Mouse (Mus musculus): ENCODE measurements around the gene Pkhd1. TPM values are rescaled to one million over a fixed set of nuclear protein-coding genes. Genes with fewer than 3 reads are reported as not detected.

Gene Pkhd1
- polyA plus RNA-seq (2017; shearing (Covaris generic)): not detected

DNA sequence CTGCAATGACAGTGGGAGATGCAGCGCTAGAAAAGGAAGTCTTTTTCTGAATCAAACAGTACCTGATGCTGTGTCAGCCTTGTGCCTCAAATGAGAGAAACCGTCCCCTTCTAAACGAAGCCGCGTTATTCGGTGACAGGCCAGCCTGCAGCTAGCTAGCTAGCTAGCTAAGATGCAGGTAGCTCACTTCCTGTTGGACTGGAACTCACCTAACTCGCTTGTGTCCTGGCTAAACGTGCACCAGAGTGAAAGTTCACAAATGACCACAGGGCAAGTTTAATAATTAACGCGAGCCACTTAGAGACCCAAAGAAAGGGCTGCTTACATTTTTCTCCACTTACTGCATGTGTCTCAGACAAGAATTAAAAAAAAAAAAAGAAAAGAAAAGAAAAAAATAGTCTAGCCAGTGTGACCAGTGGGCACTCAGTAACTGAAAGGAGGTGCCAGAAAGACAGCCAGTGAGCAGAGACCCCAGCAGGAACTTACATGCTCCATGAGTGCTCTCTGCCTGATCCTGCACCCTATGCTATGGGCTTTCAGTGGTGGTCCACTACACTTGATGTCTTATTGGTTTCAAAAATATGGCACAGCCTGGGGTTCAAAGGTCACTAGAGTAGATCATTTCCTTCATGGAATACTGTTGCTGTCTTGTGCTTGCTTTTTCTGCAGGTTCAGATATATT lies at the start of gene Pkhd1:
Pkhd1 (minus strand) TSS at position 216 of the 682 bp plus-strand sequence.
- ATAC-seq: no peak

DNA sequence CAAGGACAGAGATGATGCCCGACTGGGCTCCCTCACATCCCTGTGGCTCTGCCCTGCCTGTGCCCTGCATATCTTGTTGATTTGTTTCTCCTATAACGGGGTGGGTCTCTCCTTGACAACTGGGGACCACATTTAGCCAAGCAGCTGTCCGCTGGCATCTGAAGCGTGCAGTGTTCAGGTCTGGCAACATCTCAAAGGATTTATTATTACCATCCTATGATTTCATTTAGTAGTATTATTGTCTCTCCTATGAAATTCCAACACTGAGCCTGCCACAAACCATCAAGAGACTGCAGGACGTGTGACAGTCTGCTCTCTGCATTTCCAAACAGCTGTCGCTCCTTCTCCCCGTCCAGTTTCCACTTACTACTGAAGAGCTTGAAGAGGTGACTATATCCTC lies 49.7 kb upstream of the Pkhd1 start:
- no peak for ATAC-seq

DNA sequence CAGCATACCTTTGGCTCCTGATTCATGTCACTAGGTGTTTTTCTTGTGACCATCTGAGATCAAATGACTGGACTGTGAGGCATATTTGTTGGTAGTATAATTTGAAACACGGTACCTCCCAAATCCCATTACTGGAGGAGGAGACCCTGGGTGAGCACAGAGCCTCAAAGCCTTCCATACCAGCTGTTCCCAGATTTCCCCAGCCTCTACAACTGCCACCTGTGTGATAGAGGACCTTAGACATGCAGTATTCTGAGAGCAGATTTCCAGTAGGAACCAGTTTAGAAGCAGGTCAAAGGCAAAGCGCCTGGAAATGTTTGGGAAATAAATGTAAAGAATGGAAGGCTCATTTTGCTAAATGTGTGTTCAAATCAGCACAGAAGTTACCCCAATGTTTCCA lies 48.4 kb upstream of the Pkhd1 start:
- ATAC-seq: no peak

DNA sequence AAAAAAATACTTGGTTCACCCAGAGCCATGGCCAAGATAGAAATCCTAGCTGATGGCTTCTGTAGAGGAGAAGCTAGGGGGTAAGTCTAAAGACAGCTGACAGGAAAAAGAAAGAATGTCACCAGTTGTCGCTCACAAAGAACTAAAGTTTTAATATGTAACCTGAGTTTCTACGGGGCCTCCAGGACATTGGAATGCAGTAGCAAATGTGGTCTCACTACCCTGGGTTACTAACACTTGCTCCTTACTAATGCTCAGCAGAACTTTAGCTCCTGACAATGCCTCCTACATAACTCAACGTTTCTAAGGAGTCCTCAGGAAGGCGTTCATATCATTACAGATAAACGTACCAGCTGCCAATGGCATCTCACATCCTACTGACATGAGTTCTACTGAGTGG lies 37.2 kb upstream of the Pkhd1 start:
- no peak for ATAC-seq

DNA sequence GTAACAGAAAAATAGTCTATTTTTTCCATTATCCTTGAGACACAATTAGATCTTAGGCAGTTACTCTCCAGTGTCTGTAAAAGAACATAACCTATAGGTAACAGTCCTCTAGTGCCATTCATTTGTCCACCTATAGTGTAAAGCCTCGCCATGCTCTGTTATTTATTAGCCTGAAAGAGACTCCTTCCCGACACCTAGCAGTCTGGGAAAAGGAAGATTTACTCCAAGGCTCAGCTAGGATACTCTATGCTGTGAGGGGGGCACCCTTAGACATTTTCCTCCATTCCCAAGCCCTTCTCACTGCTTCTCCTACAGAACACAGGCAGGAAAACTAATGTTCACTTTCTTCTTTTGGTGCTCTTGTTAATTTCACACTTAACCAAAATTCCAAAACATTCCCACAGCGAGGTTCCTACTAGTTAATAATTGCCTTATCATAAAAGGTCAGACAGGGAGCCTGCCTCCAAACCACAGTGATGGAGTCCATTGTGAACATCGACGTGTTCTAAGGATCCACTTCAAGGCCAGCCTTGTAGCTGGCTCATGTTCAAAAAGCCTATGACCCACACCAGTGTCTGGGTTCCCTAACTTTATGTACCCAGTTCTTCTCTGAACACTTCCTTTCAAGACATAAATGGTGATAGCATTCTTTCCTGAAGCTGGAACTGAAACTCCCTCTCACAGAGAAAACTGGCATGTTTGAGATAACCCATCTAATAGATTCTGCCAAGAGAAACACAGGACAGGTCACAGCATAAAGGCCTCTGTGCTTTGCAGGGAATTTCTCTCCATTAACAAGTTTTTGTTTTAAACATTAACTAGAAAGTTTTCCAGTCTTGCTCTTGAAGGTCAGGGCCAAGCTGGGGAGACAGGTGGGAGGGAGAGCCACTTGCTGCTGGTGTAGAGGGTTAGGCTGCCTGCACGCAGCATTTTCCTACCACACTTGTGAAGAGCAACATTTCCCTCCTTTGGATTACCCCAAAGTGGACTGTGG lies 35.9 kb upstream of the Pkhd1 start:
- no peak for ATAC-seq

DNA sequence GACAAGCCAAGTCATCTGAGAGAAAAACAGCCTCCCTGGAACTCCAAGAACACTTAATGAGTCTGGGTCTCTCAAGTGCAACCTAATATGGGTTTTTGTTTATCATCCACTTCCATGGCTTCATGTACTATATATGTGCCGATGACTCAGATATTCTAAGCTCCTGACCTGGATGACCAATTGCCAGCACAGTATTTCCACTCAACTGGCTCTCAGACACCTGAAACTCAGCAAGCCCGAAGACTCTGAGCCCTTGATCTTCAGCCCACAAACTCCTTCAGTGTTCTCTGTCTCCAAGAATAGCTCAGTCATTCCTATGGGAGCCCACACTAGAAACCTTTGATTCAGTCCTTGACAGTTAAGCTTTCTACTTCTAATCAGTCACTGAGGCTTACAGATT lies 17.0 kb upstream of the Pkhd1 start:
- ATAC-seq: no peak

DNA sequence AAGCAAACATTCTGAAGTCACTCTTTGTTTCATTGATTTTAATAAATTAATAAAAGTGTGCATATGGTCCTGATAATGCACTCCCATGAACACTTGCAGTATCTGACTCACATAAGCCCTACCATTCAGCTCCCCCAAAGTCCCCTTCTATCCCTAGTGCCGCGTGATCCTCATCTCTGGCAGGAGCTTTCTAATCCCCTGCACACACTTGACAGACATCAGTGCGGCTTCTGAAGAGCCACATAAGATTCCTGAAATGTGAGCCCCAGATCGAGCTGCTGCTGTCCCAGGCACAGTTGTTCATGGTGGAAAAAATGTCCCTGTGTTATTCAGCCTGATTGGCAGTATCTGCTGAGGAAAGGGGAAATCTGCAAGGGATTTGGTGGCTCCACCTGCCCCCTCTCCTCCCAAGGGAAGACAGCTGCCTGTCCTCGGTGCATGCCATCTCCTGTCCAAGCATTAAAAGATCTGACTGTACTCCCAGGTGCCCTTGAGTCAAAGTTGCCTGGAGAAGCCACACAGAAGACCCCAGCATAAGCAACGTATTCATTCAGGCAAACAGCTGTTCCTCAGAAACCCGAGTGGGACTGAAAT lies 15.5 kb upstream of the Pkhd1 start:
- ATAC-seq: no peak

DNA sequence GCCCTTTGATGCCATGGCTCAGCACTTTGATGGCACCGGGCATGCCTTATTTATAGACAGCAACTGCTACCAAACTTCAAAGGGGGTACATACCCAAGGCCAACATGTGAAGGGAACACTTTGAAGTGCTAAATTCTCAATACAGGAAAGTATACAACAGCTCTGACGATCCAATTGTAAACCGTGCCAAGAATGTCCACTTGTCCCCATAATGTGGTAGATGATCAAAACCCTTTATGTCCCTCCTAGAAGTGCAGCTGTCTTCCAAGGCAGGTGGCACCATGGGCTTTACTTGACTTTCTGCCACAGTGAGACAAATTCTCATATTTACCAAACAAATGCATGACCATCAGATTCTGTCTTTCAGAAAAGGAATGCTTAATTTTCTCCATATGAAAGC lies 6.7 kb upstream of the Pkhd1 start:
- no peak for ATAC-seq

DNA sequence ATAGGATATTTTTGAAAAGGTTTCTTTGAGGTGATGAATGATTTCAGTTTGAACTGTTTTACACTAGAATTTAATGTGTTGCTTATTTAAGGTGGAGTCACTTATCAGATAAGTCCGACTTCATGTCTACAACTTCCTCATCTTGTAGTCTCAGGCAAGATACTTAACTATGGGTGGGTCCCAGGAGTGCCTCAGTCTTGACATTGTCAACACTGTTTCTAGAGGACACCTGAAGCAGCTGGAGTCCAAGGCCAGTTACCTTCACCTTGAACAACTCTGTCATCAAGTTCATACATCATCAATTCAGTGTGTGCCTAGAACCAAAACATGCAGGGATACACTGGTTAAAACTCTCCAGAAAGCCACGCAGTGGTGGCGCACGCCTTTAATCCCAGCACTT lies 5.5 kb upstream of the Pkhd1 start:
- no peak for ATAC-seq

DNA sequence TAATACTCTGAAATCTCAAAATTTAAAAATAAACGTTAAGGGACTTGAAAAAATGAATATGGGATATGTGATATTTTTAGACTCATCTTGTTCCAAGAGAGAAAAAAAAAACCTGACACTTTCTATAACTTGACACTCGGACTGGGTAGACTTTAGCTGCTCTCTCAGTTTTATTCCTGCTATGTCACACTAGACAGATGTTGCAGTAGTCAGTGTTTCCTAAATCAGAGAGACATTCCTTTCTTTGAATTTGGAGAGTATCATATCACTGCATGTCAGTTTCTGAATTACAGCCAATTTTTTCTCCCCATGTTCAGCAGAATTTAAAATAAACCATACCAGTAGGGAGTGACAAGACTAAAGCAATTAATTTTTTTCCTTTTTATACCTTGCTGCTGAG lies 2.7 kb upstream of the Pkhd1 start:
- ATAC-seq: no peak

DNA sequence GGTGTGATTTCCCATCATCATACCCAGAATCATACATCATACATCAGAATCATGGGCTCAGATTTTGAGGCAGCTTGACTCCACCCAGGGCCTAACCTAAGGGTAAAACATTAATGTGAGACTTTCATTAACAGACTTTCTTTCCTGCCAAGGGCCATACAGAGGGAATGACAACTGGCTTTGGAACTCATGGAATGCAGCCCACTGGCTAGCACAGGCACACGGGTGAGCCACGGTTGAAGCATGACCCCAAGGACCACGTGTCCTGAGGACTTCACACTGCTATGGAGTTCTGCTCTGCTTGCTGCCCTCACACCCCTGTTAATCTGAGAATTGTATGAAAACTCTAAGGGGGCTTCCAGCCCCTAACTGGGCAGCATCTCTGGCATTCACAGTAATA lies 1.5 kb upstream of the Pkhd1 start:
- ATAC-seq: no peak

DNA sequence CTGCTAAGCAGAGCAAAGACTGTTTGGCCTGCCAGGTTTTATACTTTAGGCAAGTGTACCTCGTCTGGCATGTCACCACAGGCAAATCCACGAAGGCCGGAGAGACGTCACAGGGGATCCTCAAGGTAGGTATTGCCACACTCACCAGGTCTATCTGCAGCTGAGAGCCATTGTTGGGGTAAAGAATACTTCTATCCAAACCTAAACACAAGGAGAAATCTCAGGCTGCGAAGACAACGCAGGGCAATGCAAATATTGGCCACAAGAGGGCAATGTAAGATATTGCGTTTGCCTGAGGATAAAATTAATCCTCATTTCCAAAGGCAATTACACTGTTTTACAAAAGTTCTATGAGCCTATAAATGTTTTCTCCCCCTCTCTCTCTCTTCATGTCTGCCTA lies 5.2 kb downstream of the Pkhd1 start:
- no peak for ATAC-seq

DNA sequence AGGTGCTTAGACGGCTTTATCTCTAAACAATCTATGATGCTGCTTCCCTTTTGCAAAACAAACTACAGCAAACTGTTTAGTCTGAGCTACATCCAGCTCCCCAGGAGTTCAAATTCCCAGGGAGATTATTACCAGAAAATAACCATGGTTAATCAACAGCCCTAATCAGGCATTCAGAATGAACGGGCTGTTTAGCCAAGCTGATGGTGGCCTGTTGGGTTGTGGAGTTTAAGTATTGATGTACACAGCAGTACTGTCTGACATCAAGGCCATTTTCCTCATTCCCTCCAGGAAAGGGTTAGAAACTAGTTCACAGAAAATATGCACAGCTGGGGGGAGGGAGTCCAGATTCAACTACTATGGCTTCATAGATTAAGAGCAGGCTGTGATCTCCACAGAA lies 12.4 kb downstream of the Pkhd1 start:
- ATAC-seq: no peak

DNA sequence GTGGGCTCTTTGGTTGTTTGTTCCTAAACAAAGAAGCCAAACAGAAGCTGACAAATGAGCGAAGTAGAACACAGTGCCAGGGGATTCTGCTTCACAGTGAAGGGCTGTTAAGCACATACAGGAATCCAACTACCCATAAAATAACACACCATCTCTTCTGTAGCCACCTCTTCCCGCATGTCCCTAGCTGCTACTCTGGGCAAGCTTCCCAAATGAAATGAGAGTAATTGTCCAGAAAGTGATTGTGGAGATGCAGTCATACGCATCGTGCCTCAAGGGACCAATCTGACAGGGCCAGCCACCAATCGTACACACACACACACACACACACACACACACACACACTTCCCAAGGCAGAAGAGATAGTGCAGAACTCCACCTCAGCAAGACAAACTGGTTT lies 27.4 kb downstream of the Pkhd1 start:
- ATAC-seq: no peak

DNA sequence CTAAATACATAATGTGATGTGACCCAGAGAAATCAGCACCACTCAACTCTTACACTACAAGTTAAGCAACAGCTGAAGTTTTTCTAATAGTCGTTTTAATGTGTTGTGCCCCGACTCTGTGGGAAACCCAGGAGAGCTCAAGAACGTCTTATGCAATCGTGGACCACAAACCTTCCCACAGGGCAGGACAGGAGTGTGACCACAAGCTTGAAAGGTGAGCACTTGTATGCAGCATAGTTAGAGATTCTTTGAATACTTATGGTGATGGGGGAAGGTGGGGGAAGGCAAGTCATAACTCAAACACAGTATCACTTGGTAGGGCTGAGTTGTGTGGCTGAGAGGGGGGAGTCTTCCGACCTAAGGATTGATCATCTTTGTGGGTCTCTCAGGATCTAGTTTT lies 46.4 kb downstream of the Pkhd1 start:
- no peak for ATAC-seq

DNA sequence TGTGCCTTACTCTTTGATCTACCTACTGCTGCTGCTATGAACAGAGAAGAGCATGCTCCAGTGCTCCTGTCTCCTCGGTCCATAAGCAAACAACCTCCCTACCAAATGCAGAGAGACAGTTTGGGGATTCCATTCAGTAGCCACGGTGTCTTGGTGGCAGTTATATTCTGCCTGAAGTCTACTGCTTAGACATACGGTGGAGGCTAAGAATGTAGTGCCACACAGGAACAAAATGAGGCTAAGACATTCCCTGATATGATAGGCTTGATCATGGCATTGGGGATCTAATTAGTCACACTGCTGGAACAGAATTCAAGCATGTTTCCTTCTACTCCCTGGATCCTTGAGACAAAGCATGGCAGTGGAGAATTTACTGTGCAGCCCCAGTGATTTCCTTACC lies 48.4 kb downstream of the Pkhd1 start:
- ATAC-seq: no peak

DNA sequence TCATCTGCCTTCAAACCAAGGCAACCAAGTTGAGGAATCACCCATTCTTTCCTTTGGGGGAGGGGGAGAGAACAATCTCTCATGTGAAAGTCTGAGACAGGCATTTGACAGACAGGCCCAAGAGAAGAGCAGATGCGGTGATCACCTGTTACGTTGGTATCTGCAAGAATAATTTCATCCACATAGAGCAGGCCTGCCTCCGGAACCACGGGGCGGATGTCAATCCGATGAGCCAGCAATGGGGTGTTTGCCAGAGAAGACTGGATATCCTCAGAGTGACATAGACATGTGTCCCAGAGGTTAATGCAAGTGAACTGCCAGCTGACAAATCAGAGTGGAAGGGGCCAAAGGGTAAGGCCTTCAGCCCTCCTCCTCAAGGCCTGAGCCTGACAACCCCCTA lies 59.4 kb downstream of the Pkhd1 start:
- ATAC-seq: no peak

DNA sequence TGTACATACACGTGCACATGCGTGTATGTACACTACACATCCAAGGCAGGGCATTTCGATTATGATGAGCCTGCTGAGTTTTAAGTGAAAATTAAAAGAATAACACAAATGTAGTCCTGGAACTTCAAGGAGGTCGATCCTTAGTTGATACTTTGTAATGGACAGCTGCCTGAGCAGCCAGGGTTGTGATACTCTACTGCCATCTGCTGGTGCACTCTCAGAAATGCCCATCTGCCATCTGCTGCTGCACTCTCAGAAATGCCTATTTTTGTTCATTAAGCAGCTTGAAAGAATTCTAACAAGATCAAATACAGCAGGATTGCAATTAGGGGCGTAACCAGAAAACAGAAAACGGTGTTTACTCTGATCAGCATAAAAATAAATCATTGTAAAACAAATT lies 63.5 kb downstream of the Pkhd1 start:
- ATAC-seq: no peak

DNA sequence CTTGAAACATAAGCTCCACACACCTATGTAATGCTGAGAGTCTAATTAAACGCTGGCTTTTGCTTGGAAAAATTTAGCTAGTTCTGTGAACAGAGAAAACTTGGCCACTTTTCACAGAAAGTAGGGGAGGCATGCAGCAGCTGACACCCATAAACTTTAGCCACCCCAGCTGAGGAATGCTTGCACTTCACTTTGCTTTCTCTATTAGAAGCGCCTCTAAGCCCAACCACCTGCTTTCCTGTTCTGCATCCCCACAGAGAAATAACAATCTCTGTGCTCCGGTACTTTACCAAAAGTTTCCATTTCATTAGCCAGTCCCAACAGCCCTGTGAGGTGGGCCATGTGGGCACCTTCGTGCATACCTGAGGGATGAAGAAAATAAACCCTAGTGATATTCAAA lies 66.5 kb downstream of the Pkhd1 start:
- ATAC-seq: no peak

DNA sequence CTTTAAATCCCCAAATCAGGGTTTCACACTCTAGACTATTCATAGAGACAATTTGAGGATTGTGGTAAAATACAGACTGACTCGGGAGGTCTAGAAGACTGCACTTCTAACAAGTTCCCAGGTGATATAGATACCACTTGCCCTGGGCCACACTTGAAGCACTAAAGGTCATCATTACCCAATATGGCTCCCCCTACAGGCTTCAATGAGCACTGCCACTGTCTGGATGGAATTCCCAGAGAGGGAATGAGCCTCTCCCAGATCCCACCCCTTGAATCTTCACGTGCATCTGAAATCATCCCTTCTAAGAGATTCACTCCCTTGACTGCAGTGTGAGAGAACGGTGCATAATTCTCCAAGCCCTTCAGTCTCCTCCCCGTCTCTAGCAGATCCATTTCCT lies 73.3 kb downstream of the Pkhd1 start:
- ATAC-seq: no peak

DNA sequence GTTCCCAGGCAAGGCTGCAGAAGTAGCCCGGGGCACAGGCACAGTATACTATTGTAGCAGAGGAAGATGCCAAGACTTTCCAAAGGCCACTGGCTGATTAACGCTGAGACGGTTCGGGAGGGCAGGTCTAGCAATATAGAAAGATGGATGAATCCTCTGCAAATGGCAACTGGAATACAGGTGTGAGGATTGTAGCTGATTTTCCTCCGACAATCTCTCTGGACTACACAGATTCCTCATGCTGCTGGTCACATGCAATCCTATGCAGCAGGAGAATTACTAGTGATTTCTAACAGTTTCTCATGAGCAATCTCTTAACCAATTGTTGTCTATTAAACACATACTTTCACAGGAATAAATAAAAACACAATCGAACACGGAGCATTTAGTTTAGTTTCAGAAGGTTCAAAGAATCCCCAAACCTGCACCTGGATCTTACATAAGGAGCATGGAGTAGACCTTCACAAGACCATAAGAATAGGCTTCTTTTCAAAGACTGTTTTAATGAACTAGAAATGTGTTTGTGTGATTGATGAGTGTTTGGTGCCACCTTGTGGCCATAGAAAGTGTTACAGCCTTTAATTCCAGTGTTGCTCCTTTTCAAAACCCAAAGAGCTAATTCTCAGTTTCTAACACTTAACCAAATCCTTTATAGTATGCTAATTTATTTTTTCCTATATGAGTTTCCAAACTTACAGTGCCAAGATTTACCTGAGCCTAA lies 104.3 kb downstream of the Pkhd1 start:
- no peak for ATAC-seq

DNA sequence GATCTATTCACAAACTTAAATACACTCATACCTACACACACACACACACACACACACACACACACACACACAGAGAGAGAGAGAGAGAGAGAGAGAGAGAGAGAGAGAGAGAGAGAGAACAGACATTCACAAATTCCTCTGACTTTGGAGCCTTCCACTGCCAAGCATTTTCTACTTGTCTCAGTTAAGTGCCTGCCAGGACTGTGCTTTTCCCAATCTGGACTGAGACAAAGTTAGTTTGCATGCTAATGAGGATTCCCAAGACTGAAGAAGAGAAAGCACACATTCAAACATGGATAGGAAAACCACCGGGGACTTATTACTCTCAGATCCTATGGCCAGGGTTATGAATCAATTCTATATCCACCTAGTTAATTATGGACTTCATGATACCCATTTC lies 118.9 kb downstream of the Pkhd1 start:
- ATAC-seq: no peak

DNA sequence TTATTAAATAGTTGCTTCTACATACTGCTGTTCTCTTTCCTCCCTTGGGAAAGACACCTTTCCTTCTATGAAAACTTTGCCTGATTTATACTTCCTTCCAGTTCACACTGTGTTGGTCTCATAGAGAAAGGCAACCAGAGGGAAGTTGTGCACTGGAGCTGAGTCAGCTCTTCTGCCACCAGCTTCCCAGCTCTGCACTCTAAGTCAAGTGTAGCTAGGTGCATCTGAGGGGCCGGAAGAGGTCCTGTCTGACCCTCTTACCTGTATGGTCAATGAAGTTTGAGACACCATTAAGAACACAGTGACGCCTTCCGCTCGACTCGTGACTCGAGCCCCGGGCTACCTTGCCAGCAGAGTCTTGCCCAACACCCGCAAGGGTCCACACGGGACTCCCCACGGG lies 131.8 kb downstream of the Pkhd1 start:
- ATAC-seq: no peak
